8 mouse cellular contexts compared by ENCODE assay signal in the genomic region with DNA sequence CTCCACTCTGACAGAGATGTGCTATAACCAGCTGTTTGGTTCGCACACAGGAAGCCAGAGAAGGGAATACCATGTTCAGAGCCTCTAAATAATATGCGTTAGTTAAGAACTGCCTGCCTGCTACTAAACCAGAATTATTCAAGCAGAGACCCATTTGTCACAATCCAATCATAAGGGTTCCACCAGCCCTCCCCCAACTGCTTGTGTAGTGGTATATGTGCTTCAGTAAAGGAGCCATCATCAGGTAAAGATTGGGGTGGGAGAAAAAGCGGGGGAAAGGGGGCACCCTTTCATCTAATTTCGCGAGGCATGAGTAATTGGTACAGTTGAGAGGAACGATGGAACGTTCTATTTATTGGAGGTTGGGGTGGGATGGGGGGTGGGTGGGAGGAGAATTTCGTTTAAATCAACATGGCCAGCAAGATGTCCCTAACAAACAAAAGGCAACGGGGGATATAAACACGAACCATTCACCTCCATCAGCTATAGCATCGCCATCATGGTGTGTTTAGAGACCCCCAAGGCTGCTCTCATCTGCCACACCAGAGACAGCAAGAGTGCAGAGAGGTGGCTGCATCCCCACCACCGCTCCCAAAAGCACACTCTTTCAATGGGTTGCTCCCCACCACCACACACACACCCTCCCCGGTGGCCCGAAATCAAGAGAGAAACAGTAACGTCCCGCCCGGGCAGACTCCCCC. TPM values are rescaled to one million over a fixed set of nuclear protein-coding genes. Genes with fewer than 3 reads are reported as not detected.
DNase-seq lines count a peak whose midpoint lies in the region; ATAC-seq and TF ChIP-seq lines count a peak whose summit lies in the region.

No protein-coding gene starts in this region.

- H3K27ac ChIP-seq in embryonic facial prominence, embryonic 12.5 days: peak overlapping the region; percentile 98
- peak overlapping the region; percentile 94 for H3K27ac ChIP-seq in limb, embryonic 10.5 days
- H3K27ac ChIP-seq in olfactory bulb, adult 2 months (ENCODE audit: insufficient read depth, low read depth, low read length): no peak overlapping the region

- peak overlapping the region; percentile 85 for H3K4me3 ChIP-seq in G1E (ENCODE audit: low read depth, low read length)
- H3K4me3 ChIP-seq in embryonic facial prominence, embryonic 12.5 days: peak overlapping the region; percentile 83
- peak overlapping the region; percentile 96 for H3K4me3 ChIP-seq in limb, embryonic 10.5 days
- peak overlapping the region; percentile 79 for H3K4me3 ChIP-seq in olfactory bulb, adult 2 months (ENCODE audit: insufficient read depth, low read depth, low read length)

- ATAC-seq in G1E (ENCODE audit: extremely low read depth, insufficient number of reproducible peaks, low FRiP score, poor library complexity, severe bottlenecking): no peak
- no peak for ATAC-seq in embryonic facial prominence, embryonic 12.5 days (ENCODE audit: insufficient number of reproducible peaks, insufficient read depth, low FRiP score, low TSS enrichment)

- H3K4me2 ChIP-seq in embryonic facial prominence, embryonic 12.5 days (replicated peaks): peak overlapping the region; percentile 76

- 0 out of 2 replicates have a peak, but pooled peaks cover 2% of the 10 kb centered on the region for H3K27me3 ChIP-seq in G1E (ENCODE audit: insufficient read depth, low read length)
- no peaks in the 10 kb centered on the region for H3K27me3 ChIP-seq in embryonic facial prominence, embryonic 12.5 days
- H3K27me3 ChIP-seq in limb, embryonic 10.5 days (ENCODE audit: low read depth, poor library complexity, severe bottlenecking): peaks cover 5% of the 10 kb centered on the region; the same call in 1 of the 2 replicates

- intact Hi-C loops in gastrocnemius, postnatal 36 days (cut with DNase I): loop anchor here (5.0 kb wide), 3 partner anchors 52 to 143 kb away; no protein-coding TSS in a partner anchor

- DNase-seq in layer of hippocampus, postnatal 10 days (ENCODE audit: low spot score in 2 of 2): peak; percentile 40 to 54
- DNase-seq in layer of hippocampus, adult 9-10 months (ENCODE audit: low spot score): no peak
- DNase-seq in G1E (ENCODE audit: low spot score): peak; percentile 25
- DNase-seq in limb, embryonic 10.5 days (ENCODE audit: low spot score): no peak
- no peak for DNase-seq in right cerebral cortex, postnatal 14 days
- no peak for DNase-seq in gastrocnemius, postnatal 36 days

- peaks cover 9% of the 10 kb centered on the region for H3K36me3 ChIP-seq in G1E (replicated peaks)
- H3K36me3 ChIP-seq in embryonic facial prominence, embryonic 12.5 days: no peaks in the 10 kb centered on the region
- H3K36me3 ChIP-seq in limb, embryonic 10.5 days: no peaks in the 10 kb centered on the region

- TF ChIP-seq CTCF in G1E (IDR thresholded peaks at IDR 0.05; ENCODE audit: low read depth, low read length): no peak
- TF ChIP-seq CTCF in olfactory bulb, adult 2 months (IDR thresholded peaks at IDR 0.05; ENCODE audit: insufficient read depth, low read depth, low read length): no peak

- no peak for TF ChIP-seq POLR2A in olfactory bulb, adult 2 months (IDR thresholded peaks at IDR 0.05; ENCODE audit: insufficient read depth, low read depth, low read length)

- H3K9me3 ChIP-seq in G1E (replicated peaks): no peaks in the 10 kb centered on the region
- no peaks in the 10 kb centered on the region for H3K9me3 ChIP-seq in embryonic facial prominence, embryonic 12.5 days
- no peaks in the 10 kb centered on the region for H3K9me3 ChIP-seq in limb, embryonic 10.5 days (replicated peaks)

- WGBS in embryonic facial prominence, embryonic 12.5 days: 3% methylated on average over 17 of the region's 17 CpGs
- WGBS in limb, embryonic 10.5 days: 5% methylated on average over 17 of the region's 17 CpGs
- 2% methylated on average over 17 of the region's 17 CpGs for WGBS in olfactory bulb, adult 2 months

- H3K4me1 ChIP-seq in G1E (ENCODE audit: insufficient read depth, low read depth, low read length): peaks cover 24% of the 10 kb centered on the region
- peaks cover 7% of the 10 kb centered on the region for H3K4me1 ChIP-seq in embryonic facial prominence, embryonic 12.5 days
- peaks cover 10% of the 10 kb centered on the region for H3K4me1 ChIP-seq in limb, embryonic 10.5 days
- peaks cover 2% of the 10 kb centered on the region for H3K4me1 ChIP-seq in olfactory bulb, adult 2 months (ENCODE audit: control insufficient read depth, insufficient read depth, low read length)

- H3K9ac ChIP-seq in embryonic facial prominence, embryonic 12.5 days: peak overlapping the region; percentile 81

RNA-seq across cellular contexts. Expression of a gene that starts 8.1 kb away (rescaled TPM):
- 10 to 100 TPM; 43.5 to 44.8 TPM for total RNA-seq in layer of hippocampus, postnatal 10 days (2021)
- total RNA-seq in G1E (2014; fragmentation: Nextera tagmentation): 125 and 136 TPM in 2 replicates
- 45.8 and 51.6 TPM in 2 replicates for total RNA-seq in G1E (2017)
- 1.2 and 1.5 TPM in 2 replicates for polyA plus RNA-seq in G1E (2012)
- polyA plus RNA-seq in embryonic facial prominence, embryonic 12.5 days (2016; fragmentation: Nextera tagmentation; extraction: Ambion mirVana): 49.3 and 51.6 TPM in 2 replicates
- 47.4 and 53.9 TPM in 2 replicates for polyA plus RNA-seq in limb, embryonic 10.5 days (2016; fragmentation: Nextera tagmentation; extraction: Ambion mirVana)
- polyA plus RNA-seq in olfactory bulb, adult 2 months (2012; ENCODE audit: insufficient read depth, insufficient read length, low replicate concordance, missing spikeins): not detected in 2 replicates
- total RNA-seq in gastrocnemius, postnatal 36 days (2021): 10 to 100 TPM; 14.5 to 16.1 TPM

Comparison
In these comparisons a context has a peak if more than half of its experiments do, and no peak if none do; other contexts are left out.
1. DNase-seq: peak in layer of hippocampus, postnatal 10 days (2 of 2) and G1E (single experiment); none in layer of hippocampus, adult 9-10 months (single experiment), limb, embryonic 10.5 days (single experiment), right cerebral cortex, postnatal 14 days (single experiment) and gastrocnemius, postnatal 36 days (0 of 2).
2. RNA of a gene that starts 8.1 kb away (polyA plus RNA-seq): 47.4 to 53.9 TPM in limb, embryonic 10.5 days, 49.3 to 51.6 TPM in embryonic facial prominence, embryonic 12.5 days and not detected in olfactory bulb, adult 2 months; 1.2 to 1.5 TPM in G1E; every median in the first group is over 10 times any median in the second.
3. Peak in every context shown above with its lines, with median percentiles within 50 percentile points of each other: H3K4me3 ChIP-seq.